Mouse (Mus musculus): ENCODE measurements around the gene Rai1. TPM values are rescaled to one million over a fixed set of nuclear protein-coding genes. Genes with fewer than 3 reads are reported as not detected.

Gene Rai1
- polyA plus RNA-seq (2012): 90.5 and 117 TPM in 2 replicates

GRCm38 (mm10) chr11:60104810-60105592, at the start of gene Rai1:
Rai1 (plus strand) TSS chr11:60105013.

GRCm38 (mm10) chr11:60222469-60223236, 117.8 kb downstream of the Rai1 start, which contains the start of gene Srebf1:
Srebf1 (minus strand) TSS chr11:60222581.

Other genes with a start within 250 kb of the Rai1 start
- 47.5 and 51.4 TPM in 2 replicates for gene Med9, start 156.8 kb upstream of the Rai1 start, polyA plus RNA-seq (2012)
- 1.9 and 2.1 TPM in 2 replicates for gene Rasd1, start 140.1 kb upstream of the Rai1 start, polyA plus RNA-seq (2012)
- 13.1 and 15.7 TPM in 2 replicates for gene Pemt, start 58.5 kb upstream of the Rai1 start, polyA plus RNA-seq (2012)
- gene Srebf1, start 117.6 kb downstream of the Rai1 start, polyA plus RNA-seq (2012): 203 and 224 TPM in 2 replicates
- 12.9 and 17.8 TPM in 2 replicates for gene Tom1l2, start 247.9 kb downstream of the Rai1 start, polyA plus RNA-seq (2012)
- gene Drc3, start 248.3 kb downstream of the Rai1 start, polyA plus RNA-seq (2012): 0.08 TPM in 1 of 2 replicates, not detected in the other